Mouse (Mus musculus): ENCODE measurements around the gene Sgms1. TPM values are rescaled to one million over a fixed set of nuclear protein-coding genes. Genes with fewer than 3 reads are reported as not detected.

Gene Sgms1
- polyA plus RNA-seq, 1 experiment from 2014 or later = 26.2 TPM

GRCm38 (mm10) chr19:32129281-32129680 lies 260.2 kb downstream of the Sgms1 start:
- ATAC-seq (no peak), DNase-seq (ENCODE audit: low read depth, low spot score) (no peak)
- no peak for TF ChIP-seq CTCF (IDR thresholded peaks at IDR 0.05)
- no peaks in the 10 kb centered on the region for H3K27me3 ChIP-seq
- ChIA-PET CTCF (interaction anchor here (1.4 kb wide), 1 partner anchor 10 kb away, joined by 3 read pairs; no protein-coding TSS in a partner anchor), POLR2A (no interaction called here)
- in situ Hi-C loops (cut with MboI; ENCODE audit: low pct_unique_long_range_greater_than_20kb) = no loop called here

DNA sequence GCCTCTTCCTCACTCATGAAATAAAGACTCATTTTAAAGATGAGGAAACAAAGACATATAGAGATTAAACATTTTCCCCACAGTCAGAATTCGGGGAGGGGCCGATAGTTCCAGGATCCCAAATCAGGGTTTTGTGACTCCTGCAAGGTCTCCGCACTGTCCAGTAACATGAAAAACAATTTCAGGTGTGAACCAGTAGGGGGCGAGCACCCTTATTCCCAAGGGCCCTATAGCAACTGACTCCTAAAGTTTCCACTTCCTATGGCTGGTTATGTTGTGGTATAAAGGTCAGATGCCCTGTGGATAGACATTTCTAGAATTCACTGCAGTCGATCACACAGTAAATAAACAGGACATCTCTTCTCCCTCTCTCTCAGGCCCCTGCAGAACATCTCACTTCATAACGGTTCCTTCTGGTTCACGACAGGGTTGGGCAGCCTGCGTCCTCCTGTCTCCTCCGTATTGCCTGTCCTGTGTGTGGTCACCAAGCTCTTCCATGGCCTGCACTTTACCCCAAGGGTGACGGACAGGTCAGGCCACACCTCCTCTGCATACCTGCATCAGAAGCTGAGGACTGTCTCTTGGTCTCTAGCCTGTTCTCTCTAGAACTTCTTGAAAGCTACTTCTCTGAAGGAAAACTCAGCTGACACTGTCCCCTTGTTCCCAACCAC lies 262.2 kb downstream of the Sgms1 start:
- peak; percentile 66 for TF ChIP-seq CTCF (IDR thresholded peaks at IDR 0.05)
- ChIA-PET POLR2A (no interaction called here), CTCF (interaction anchor here (0.8 to 1.5 kb wide), 3 partner anchors 13 to 72 kb away, joined by 3 to 4 read pairs (median 3); no protein-coding TSS in a partner anchor)
- in situ Hi-C loops (cut with MboI; ENCODE audit: low pct_unique_long_range_greater_than_20kb) = no loop called here
- no peak for DNase-seq (ENCODE audit: low read depth, low spot score)
- no peaks in the 10 kb centered on the region for H3K27me3 ChIP-seq
- ATAC-seq = no peak

GRCm38 (mm10) chr19:32124155-32124554 lies 265.4 kb downstream of the Sgms1 start:
- in situ Hi-C loops (cut with MboI; ENCODE audit: low pct_unique_long_range_greater_than_20kb) = no loop called here
- no peaks in the 10 kb centered on the region for H3K27me3 ChIP-seq
- POLR2A ChIA-PET = no interaction called here
- CTCF ChIA-PET = no interaction called here
- DNase-seq (ENCODE audit: low read depth, low spot score) = no peak
- no peak for ATAC-seq
- no peak for TF ChIP-seq CTCF (IDR thresholded peaks at IDR 0.05)

DNA sequence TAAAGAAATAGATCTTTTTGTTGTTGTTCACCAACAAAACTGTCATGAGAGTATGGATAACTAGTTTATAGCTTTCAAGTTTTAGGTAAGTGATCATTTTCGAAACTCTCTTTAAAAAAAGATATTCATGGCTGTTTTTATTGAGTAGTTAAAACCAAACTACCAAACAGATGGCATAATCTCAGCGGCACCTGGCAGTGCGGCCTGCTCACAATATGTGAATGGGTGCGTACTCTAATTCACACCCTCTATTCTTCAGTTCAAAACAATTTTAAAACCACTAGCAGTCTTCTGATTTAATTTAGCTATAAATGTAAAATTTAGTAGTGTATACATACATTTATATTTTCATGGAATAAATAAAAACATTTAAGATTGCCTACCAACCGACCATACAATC lies 266.3 kb downstream of the Sgms1 start:
- no peak for DNase-seq (ENCODE audit: low read depth, low spot score)
- in situ Hi-C loops (cut with MboI; ENCODE audit: low pct_unique_long_range_greater_than_20kb) = no loop called here
- no peaks in the 10 kb centered on the region for H3K27me3 ChIP-seq
- POLR2A ChIA-PET = no interaction called here
- CTCF ChIA-PET = no interaction called here
- TF ChIP-seq CTCF (IDR thresholded peaks at IDR 0.05) = no peak
- ATAC-seq = no peak

DNA sequence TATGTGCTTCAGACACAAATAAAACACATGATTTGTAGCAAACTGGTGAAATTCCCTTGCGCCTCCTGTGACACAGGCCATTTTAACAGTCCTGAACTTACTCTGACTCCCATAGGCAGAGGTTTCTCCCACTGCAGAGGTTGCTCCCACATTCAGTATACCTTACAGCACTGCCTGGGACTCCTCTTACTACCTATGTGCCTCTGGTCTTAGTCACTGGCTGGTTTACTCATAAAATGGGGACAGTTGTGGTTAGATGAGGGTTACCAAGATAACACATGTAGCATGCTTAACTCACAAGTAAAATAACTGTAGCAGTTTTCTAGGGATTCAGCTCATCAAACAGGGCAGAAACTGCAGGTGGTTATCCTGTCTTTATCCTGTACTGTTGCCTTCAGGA lies 268.7 kb downstream of the Sgms1 start:
- ATAC-seq (no peak), DNase-seq (ENCODE audit: low read depth, low spot score) (no peak)
- in situ Hi-C loops (cut with MboI; ENCODE audit: low pct_unique_long_range_greater_than_20kb) = no loop called here
- no peak for TF ChIP-seq CTCF (IDR thresholded peaks at IDR 0.05)
- ChIA-PET POLR2A (no interaction called here), CTCF (interaction anchor here (1.0 kb wide), 1 partner anchor 49 kb away, joined by 3 read pairs; no protein-coding TSS in a partner anchor)
- no peaks in the 10 kb centered on the region for H3K27me3 ChIP-seq

DNA sequence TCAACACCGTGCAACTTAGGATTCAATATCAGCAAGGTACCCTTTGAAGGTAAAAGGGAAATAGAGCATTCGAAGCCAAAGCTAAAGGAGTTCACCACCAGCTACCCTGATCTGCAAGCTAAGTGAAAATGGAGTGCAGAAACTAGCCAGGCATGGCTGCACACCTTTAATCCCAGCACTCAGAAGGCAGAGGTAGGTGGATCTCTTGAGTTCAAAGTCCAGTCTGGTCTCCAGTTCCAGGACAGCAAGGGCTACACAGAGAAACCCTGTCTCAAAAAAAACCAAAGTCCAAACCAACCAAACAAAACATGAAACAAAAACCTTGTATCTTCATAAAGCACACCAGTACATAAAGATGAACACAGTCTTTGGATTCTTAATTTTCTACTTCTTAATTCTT lies 269.8 kb downstream of the Sgms1 start:
- ChIA-PET POLR2A (no interaction called here), CTCF (interaction anchor here (1.0 kb wide), 1 partner anchor 51 kb away, joined by 3 read pairs; no protein-coding TSS in a partner anchor)
- in situ Hi-C loops (cut with MboI; ENCODE audit: low pct_unique_long_range_greater_than_20kb) = no loop called here
- H3K27me3 ChIP-seq = no peaks in the 10 kb centered on the region
- DNase-seq (ENCODE audit: low read depth, low spot score) (no peak), ATAC-seq (no peak)
- TF ChIP-seq CTCF (IDR thresholded peaks at IDR 0.05) = no peak

GRCm38 (mm10) chr19:32118496-32118895 lies 271.0 kb downstream of the Sgms1 start:
- CTCF ChIA-PET = interaction anchor here (0.6 kb wide), 1 partner anchor 175 kb away, joined by 3 read pairs; no protein-coding TSS in a partner anchor

DNA sequence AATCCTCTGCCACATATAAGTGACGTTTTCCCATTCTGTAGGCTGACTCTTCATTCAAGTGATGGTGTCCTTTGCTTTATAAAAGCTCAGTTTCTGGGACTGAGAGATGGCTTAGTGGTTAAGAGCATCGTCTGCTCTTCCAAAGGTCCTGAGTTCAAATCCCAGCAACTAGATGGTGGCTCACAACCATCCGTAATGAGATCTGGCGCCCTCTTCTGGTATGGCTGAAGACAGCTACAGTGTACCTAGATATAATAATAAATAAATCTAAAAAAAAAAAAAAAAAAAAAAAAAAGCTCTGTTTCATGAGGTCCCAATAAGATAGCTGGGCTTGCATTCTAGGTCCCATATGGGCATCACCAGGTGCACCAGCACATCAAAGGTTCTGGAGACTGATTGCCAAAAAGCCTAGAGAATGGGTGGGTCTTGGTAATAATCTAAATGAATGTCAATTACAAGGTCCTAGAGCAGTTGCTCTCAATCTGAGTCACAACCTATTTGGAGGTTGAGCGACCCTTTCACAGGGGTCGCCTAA lies 272.0 kb downstream of the Sgms1 start:
- ChIA-PET POLR2A (no interaction called here), CTCF (no interaction called here)
- in situ Hi-C loops (cut with MboI; ENCODE audit: low pct_unique_long_range_greater_than_20kb) = no loop called here
- DNase-seq (ENCODE audit: low read depth, low spot score) = no peak
- H3K27me3 ChIP-seq = no peaks in the 10 kb centered on the region
- no peak for ATAC-seq
- peak; percentile 45 for TF ChIP-seq CTCF (IDR thresholded peaks at IDR 0.05)

More at GRCm38 (mm10) chr19:32118496-32118895, 271.0 kb downstream of the Sgms1 start:
- no peak for DNase-seq (ENCODE audit: low read depth, low spot score)
- in situ Hi-C loops (cut with MboI; ENCODE audit: low pct_unique_long_range_greater_than_20kb) = no loop called here
- TF ChIP-seq CTCF (IDR thresholded peaks at IDR 0.05) = no peak
- POLR2A ChIA-PET = no interaction called here
- ATAC-seq = no peak
- no peaks in the 10 kb centered on the region for H3K27me3 ChIP-seq

- ChIA-PET CTCF (interaction anchor here (1.1 to 1.9 kb wide), 2 partner anchors 11 to 359 kb away, joined by 3 to 4 read pairs; no protein-coding TSS in a partner anchor), POLR2A (interaction anchor here (0.7 kb wide), 2 partner anchors 41 to 269 kb away, joined by 3 read pairs; no protein-coding TSS in a partner anchor)
- ATAC-seq (no peak), DNase-seq (ENCODE audit: low read depth, low spot score) (peak; percentile 17)
- no peak for TF ChIP-seq CTCF (IDR thresholded peaks at IDR 0.05)
- H3K27me3 ChIP-seq = no peaks in the 10 kb centered on the region
- in situ Hi-C loops (cut with MboI; ENCODE audit: low pct_unique_long_range_greater_than_20kb) = no loop called here
These were observed 277.4 kb downstream of the Sgms1 start for GRCm38 (mm10) chr19:32111866-32112790.

GRCm38 (mm10) chr19:32107771-32108306 lies 281.7 kb downstream of the Sgms1 start, which contains the start of gene Asah2:
Gene Asah2 (minus strand): TSS chr19:32108211.
- CTCF ChIA-PET = no interaction called here
- in situ Hi-C loops (cut with MboI; ENCODE audit: low pct_unique_long_range_greater_than_20kb) = no loop called here

More at GRCm38 (mm10) chr19:32107771-32108306, 281.7 kb downstream of the Sgms1 start, which contains the start of gene Asah2:
- DNase-seq (ENCODE audit: low read depth, low spot score) (peak; percentile 30), ATAC-seq (peak; percentile 97)
- no peak for TF ChIP-seq CTCF (IDR thresholded peaks at IDR 0.05)
- POLR2A ChIA-PET = no interaction called here
- no peaks in the 10 kb centered on the region for H3K27me3 ChIP-seq

Measured in Patski (cell line).